Mouse (Mus musculus) cerebellum, adult 2 months (tissue): ENCODE measurements around the gene Psd.

Experiments used
- CTCF ChIP-seq: fragments of 200-500 bp; IDR thresholded peaks from 2 replicates; pipeline ENCODE4 v1.5.1; 2011; ENCODE audit warnings: low read depth, mild to moderate bottlenecking, control low read depth, low read length, moderate library complexity, borderline replicate concordance; ENCODE audit not compliant: insufficient read depth
- POLR2A ChIP-seq: fragments of 200-500 bp; IDR thresholded peaks from 2 replicates; pipeline ENCODE4 v1.6.1; 2011; ENCODE audit warnings: low read length, control low read depth, borderline replicate concordance; ENCODE audit not compliant: insufficient read depth

GRCm38 (mm10) chr19:46282081-46282849, 44.7 kb downstream of the Psd start:
- TF ChIP-seq CTCF (no peak; the same call in 1 of the 2 replicates), POLR2A (no peak)
